ENCODE assay signal across 31 mouse cellular contexts in genomic region chr14:62546746-62547145, GRCm38 (mm10). TPM values are rescaled to one million over a fixed set of nuclear protein-coding genes. Genes with fewer than 3 reads are reported as not detected.
DNase-seq lines count a peak whose midpoint lies in the region; ATAC-seq lines count a peak whose summit lies in the region.
"Had no signal": no experiment of that assay in that cellular context is flagged by ENCODE, and none has a peak within 500 bp of the region (broad histone marks: within the 10 kb centered on the region; RNA-seq: fewer than 3 reads in every experiment).

No protein-coding gene starts in this region.

- no peaks in the 10 kb centered on the region for H3K27me3 ChIP-seq in forebrain, embryonic 16.5 days (replicated peaks; ENCODE audit: control insufficient read depth, insufficient read depth, low read length)
- H3K27me3 ChIP-seq in forebrain, embryonic 13.5 days = no peaks in the 10 kb centered on the region
- no peaks in the 10 kb centered on the region for H3K27me3 ChIP-seq in midbrain, embryonic 10.5 days (ENCODE audit: low read depth, poor library complexity, severe bottlenecking)
- no peaks in the 10 kb centered on the region for H3K27me3 ChIP-seq in midbrain, embryonic 16.5 days (ENCODE audit: control insufficient read depth, insufficient read depth, low read depth, low read length)
- H3K27me3 ChIP-seq: embryonic facial prominence, embryonic 12.5 days; embryonic facial prominence, embryonic 15.5 days; heart, embryonic 12.5 days; heart, embryonic 15.5 days; hindbrain, embryonic 13.5 days had no signal

- H3K4me1 ChIP-seq in forebrain, embryonic 16.5 days (replicated peaks; ENCODE audit: control insufficient read depth, insufficient read depth, low read length) = no peaks in the 10 kb centered on the region
- H3K4me1 ChIP-seq in forebrain, embryonic 13.5 days = no peaks in the 10 kb centered on the region
- H3K4me1 ChIP-seq in midbrain, embryonic 10.5 days = peaks cover 16% of the 10 kb centered on the region
- no peaks in the 10 kb centered on the region for H3K4me1 ChIP-seq in midbrain, embryonic 16.5 days (ENCODE audit: control insufficient read depth, insufficient read depth, low read length)
- H3K4me1 ChIP-seq: embryonic facial prominence, embryonic 12.5 days; embryonic facial prominence, embryonic 15.5 days; heart, embryonic 15.5 days had no signal

- H3K4me3 ChIP-seq in forebrain, embryonic 16.5 days (replicated peaks; ENCODE audit: low read length) = no peak overlapping the region
- H3K4me3 ChIP-seq in forebrain, embryonic 13.5 days = no peak overlapping the region
- no peak overlapping the region for H3K4me3 ChIP-seq in midbrain, embryonic 10.5 days
- no peak overlapping the region for H3K4me3 ChIP-seq in midbrain, embryonic 16.5 days (ENCODE audit: low read depth, low read length)
- H3K4me3 ChIP-seq: embryonic facial prominence, embryonic 12.5 days; embryonic facial prominence, embryonic 15.5 days; heart, embryonic 12.5 days; heart, embryonic 15.5 days; hindbrain, embryonic 10.5 days; hindbrain, embryonic 13.5 days had no signal

- H3K36me3 ChIP-seq in forebrain, embryonic 16.5 days (ENCODE audit: control insufficient read depth, insufficient read depth) = no peaks in the 10 kb centered on the region
- H3K36me3 ChIP-seq in forebrain, embryonic 13.5 days (ENCODE audit: poor library complexity, severe bottlenecking) = no peaks in the 10 kb centered on the region
- H3K36me3 ChIP-seq in midbrain, embryonic 10.5 days = no peaks in the 10 kb centered on the region
- no peaks in the 10 kb centered on the region for H3K36me3 ChIP-seq in midbrain, embryonic 16.5 days (ENCODE audit: control insufficient read depth, insufficient read depth, low read length)
- H3K36me3 ChIP-seq: embryonic facial prominence, embryonic 12.5 days; embryonic facial prominence, embryonic 15.5 days; heart, embryonic 12.5 days; heart, embryonic 15.5 days; hindbrain, embryonic 10.5 days; hindbrain, embryonic 13.5 days had no signal

- H3K4me2 ChIP-seq in forebrain, embryonic 16.5 days (ENCODE audit: low read length) = no peak overlapping the region
- no peak overlapping the region for H3K4me2 ChIP-seq in forebrain, embryonic 13.5 days
- H3K4me2 ChIP-seq in midbrain, embryonic 16.5 days (ENCODE audit: low read length) = no peak overlapping the region
- H3K4me2 ChIP-seq: embryonic facial prominence, embryonic 12.5 days; embryonic facial prominence, embryonic 15.5 days; heart, embryonic 12.5 days; heart, embryonic 15.5 days; hindbrain, embryonic 13.5 days had no signal

- DNase-seq in layer of hippocampus, postnatal 36 days = peak; percentile 31 to 37
- DNase-seq in layer of hippocampus, postnatal 25 days (ENCODE audit: extremely low spot score in 1 of 2, low spot score in 1 of 2) = no peak
- peak; percentile 6 for DNase-seq in midbrain, embryonic 10.5 days (ENCODE audit: low spot score)
- no peak for DNase-seq in right cerebral cortex, postnatal 25 days
- DNase-seq: adrenal gland, adult 2 months; adrenal gland, postnatal 14 days; cerebellum, adult 18-20 months; cerebellum, adult 9-10 months; cerebellum, postnatal 25 days; gastrocnemius, postnatal 25 days; heart, adult 18-20 months; heart, postnatal 10 days; heart, postnatal 36 days had no signal

- 0 out of 2 replicates have a peak, but pooled peaks have one; percentile 38 for ATAC-seq in forebrain, embryonic 16.5 days
- ATAC-seq in forebrain, embryonic 13.5 days = no peak
- ATAC-seq in midbrain, embryonic 16.5 days = no peak
- ATAC-seq: CD4-positive, CD25-positive, alpha-beta regulatory T cell, adult 4 months; hindbrain, embryonic 16.5 days had no signal

- 31% methylated on average over 4 of the region's 4 CpGs for WGBS in forebrain, embryonic 16.5 days
- WGBS in forebrain, embryonic 13.5 days = 64% methylated on average over 4 of the region's 4 CpGs
- WGBS in midbrain, embryonic 10.5 days = 68% methylated on average over 4 of the region's 4 CpGs
- WGBS in midbrain, embryonic 16.5 days = 61% methylated on average over 4 of the region's 4 CpGs

- no peaks in the 10 kb centered on the region for H3K9me3 ChIP-seq in forebrain, embryonic 16.5 days (ENCODE audit: control insufficient read depth, low read length)
- H3K9me3 ChIP-seq in forebrain, embryonic 13.5 days (replicated peaks) = no peaks in the 10 kb centered on the region
- no peaks in the 10 kb centered on the region for H3K9me3 ChIP-seq in midbrain, embryonic 10.5 days (replicated peaks)
- no peaks in the 10 kb centered on the region for H3K9me3 ChIP-seq in midbrain, embryonic 16.5 days (replicated peaks; ENCODE audit: control insufficient read depth, low read length, poor library complexity, severe bottlenecking)
- H3K9me3 ChIP-seq: embryonic facial prominence, embryonic 12.5 days; embryonic facial prominence, embryonic 15.5 days; heart, embryonic 15.5 days; hindbrain, embryonic 10.5 days; hindbrain, embryonic 13.5 days had no signal

- H3K9ac ChIP-seq in forebrain, embryonic 16.5 days (replicated peaks; ENCODE audit: low read depth, low read length) = no peak overlapping the region
- no peak overlapping the region for H3K9ac ChIP-seq in forebrain, embryonic 13.5 days
- no peak overlapping the region for H3K9ac ChIP-seq in midbrain, embryonic 16.5 days (ENCODE audit: low read depth, low read length)
- H3K9ac ChIP-seq: embryonic facial prominence, embryonic 12.5 days; embryonic facial prominence, embryonic 15.5 days; heart, embryonic 12.5 days; heart, embryonic 15.5 days; hindbrain, embryonic 13.5 days had no signal

- no peak overlapping the region for H3K27ac ChIP-seq in forebrain, embryonic 16.5 days (ENCODE audit: low read length)
- no peak overlapping the region for H3K27ac ChIP-seq in forebrain, embryonic 13.5 days
- H3K27ac ChIP-seq in midbrain, embryonic 10.5 days (replicated peaks) = no peak overlapping the region
- no peak overlapping the region for H3K27ac ChIP-seq in midbrain, embryonic 16.5 days (ENCODE audit: low read length)
- H3K27ac ChIP-seq: embryonic facial prominence, embryonic 12.5 days; embryonic facial prominence, embryonic 15.5 days; heart, embryonic 15.5 days; hindbrain, embryonic 10.5 days; hindbrain, embryonic 13.5 days had no signal

RNA-seq across cellular contexts. Expression of gene Fam124a, which starts 8.8 kb away (rescaled TPM):
- polyA plus RNA-seq in forebrain, embryonic 16.5 days (2015; fragmentation: Nextera tagmentation; extraction: Ambion mirVana) = 46.2 and 47.6 TPM in 2 replicates
- 22.7 and 23.9 TPM in 2 replicates for polyA plus RNA-seq in forebrain, embryonic 13.5 days (2015; fragmentation: Nextera tagmentation; extraction: Ambion mirVana)
- total RNA-seq in layer of hippocampus, postnatal 36 days (2021) = 10 to 100 TPM; 11.4 to 12.7 TPM
- total RNA-seq in layer of hippocampus, postnatal 25 days (2021) = 10 to 100 TPM; 11.0 to 15.8 TPM
- 3.6 and 4.3 TPM in 2 replicates for polyA plus RNA-seq in midbrain, embryonic 10.5 days (2016; fragmentation: Nextera tagmentation; extraction: Ambion mirVana)
- 48.4 and 55.3 TPM in 2 replicates for polyA plus RNA-seq in midbrain, embryonic 16.5 days (2015; fragmentation: Nextera tagmentation; extraction: Ambion mirVana)
- total RNA-seq: common myeloid progenitor, adult 5-6 weeks; MEL had no signal
- polyA plus RNA-seq: CD4-positive, CD25-positive, alpha-beta regulatory T cell, adult 4 months had no signal

RNA-seq across cellular contexts. Expression of gene Gm4131, which starts 20.0 kb away (rescaled TPM):
- 0.21 and 0.49 TPM in 2 replicates for polyA plus RNA-seq in forebrain, embryonic 16.5 days (2015; fragmentation: Nextera tagmentation; extraction: Ambion mirVana)
- polyA plus RNA-seq in forebrain, embryonic 13.5 days (2015; fragmentation: Nextera tagmentation; extraction: Ambion mirVana) = 0.14 TPM in 1 of 2 replicates, not detected in the other
- total RNA-seq in layer of hippocampus, postnatal 36 days (2021) = not detected
- not detected for total RNA-seq in layer of hippocampus, postnatal 25 days (2021)
- polyA plus RNA-seq in midbrain, embryonic 10.5 days (2016; fragmentation: Nextera tagmentation; extraction: Ambion mirVana) = 0.10 and 0.16 TPM in 2 replicates
- polyA plus RNA-seq in midbrain, embryonic 16.5 days (2015; fragmentation: Nextera tagmentation; extraction: Ambion mirVana) = 0.25 and 0.36 TPM in 2 replicates
- total RNA-seq: adrenal gland, adult 2 months; adrenal gland, postnatal 14 days; adrenal gland, postnatal 4 days; common myeloid progenitor, adult 5-6 weeks; gastrocnemius, adult 8-10 months; gastrocnemius, postnatal 25 days; heart, adult 18-20 months; heart, postnatal 10 days; heart, postnatal 36 days; MEL had no signal
- polyA plus RNA-seq: adrenal gland, adult 2 months; C2C12; CD4-positive, CD25-positive, alpha-beta regulatory T cell, adult 4 months; embryonic facial prominence, embryonic 12.5 days; embryonic facial prominence, embryonic 15.5 days; forebrain, embryonic 11.5 days; gonadal fat pad, adult 2 months; heart, embryonic 15.5 days; hindbrain, embryonic 10.5 days had no signal

Comparison
In these comparisons a context has a peak if more than half of its experiments do, and no peak if none do; other contexts are left out.
1. DNase-seq: peak in layer of hippocampus, postnatal 36 days (2 of 2) and midbrain, embryonic 10.5 days (single experiment); none in layer of hippocampus, postnatal 25 days (0 of 2) and right cerebral cortex, postnatal 25 days (single experiment).